Comparison of ENCODE assay signal across 11 mouse cellular contexts in genomic region chr2:122360310-122360709, GRCm38 (mm10). TPM values are rescaled to one million over a fixed set of nuclear protein-coding genes. Genes with fewer than 3 reads are reported as not detected.
"Had no signal": no experiment of that assay in that cellular context is flagged by ENCODE, and none has a peak within 500 bp of the region (broad histone marks: within the 10 kb centered on the region; RNA-seq: fewer than 3 reads in every experiment).

No protein-coding gene starts in this region.

- H3K4me1 ChIP-seq: lung, embryonic 15.5 days had no signal

- H3K9ac ChIP-seq: kidney, embryonic 15.5 days; limb, embryonic 15.5 days; liver, embryonic 12.5 days; lung, embryonic 15.5 days; midbrain, embryonic 12.5 days had no signal

- H3K27ac ChIP-seq: kidney, embryonic 15.5 days; limb, embryonic 15.5 days; liver, embryonic 12.5 days; lung, embryonic 15.5 days; midbrain, embryonic 12.5 days had no signal

- H3K4me3 ChIP-seq: kidney, embryonic 15.5 days; limb, embryonic 15.5 days; liver, embryonic 12.5 days; lung, embryonic 15.5 days; midbrain, embryonic 12.5 days had no signal

- DNase-seq: kidney, postnatal 14 days; spleen, adult 18-20 months; thymus, postnatal 4 days had no signal

- H3K9me3 ChIP-seq: kidney, embryonic 15.5 days; limb, embryonic 15.5 days; liver, embryonic 12.5 days; lung, embryonic 15.5 days; midbrain, embryonic 12.5 days had no signal

- ATAC-seq: liver, embryonic 12.5 days; midbrain, embryonic 16.5 days had no signal

- H3K27me3 ChIP-seq: kidney, embryonic 15.5 days; limb, embryonic 15.5 days; liver, embryonic 12.5 days; lung, embryonic 15.5 days; midbrain, embryonic 12.5 days had no signal

- H3K4me2 ChIP-seq: kidney, embryonic 15.5 days; limb, embryonic 15.5 days; liver, embryonic 12.5 days; lung, embryonic 15.5 days; midbrain, embryonic 12.5 days had no signal

RNA-seq across cellular contexts. Expression of gene Duox1, which starts 44.8 kb away (rescaled TPM):
- polyA plus RNA-seq: liver, embryonic 12.5 days; liver, embryonic 16.5 days had no signal

RNA-seq across cellular contexts. Expression of gene Duoxa1, which starts 46.8 kb away (rescaled TPM):
- polyA plus RNA-seq: liver, embryonic 12.5 days; liver, embryonic 16.5 days; neural tube, embryonic 11.5 days had no signal
